Mouse (Mus musculus): ENCODE measurements around the gene Nemp1. TPM values are rescaled to one million over a fixed set of nuclear protein-coding genes. Genes with fewer than 3 reads are reported as not detected.
"Not testable (repeated sequence)": the region's sequence is repeated elsewhere in the genome, so short reads cannot be mapped to it uniquely, and the experiment has no call there.

The Nemp1 gene
- polyA plus RNA-seq, 2 experiments = 5.5 to 5.6 TPM

DNA sequence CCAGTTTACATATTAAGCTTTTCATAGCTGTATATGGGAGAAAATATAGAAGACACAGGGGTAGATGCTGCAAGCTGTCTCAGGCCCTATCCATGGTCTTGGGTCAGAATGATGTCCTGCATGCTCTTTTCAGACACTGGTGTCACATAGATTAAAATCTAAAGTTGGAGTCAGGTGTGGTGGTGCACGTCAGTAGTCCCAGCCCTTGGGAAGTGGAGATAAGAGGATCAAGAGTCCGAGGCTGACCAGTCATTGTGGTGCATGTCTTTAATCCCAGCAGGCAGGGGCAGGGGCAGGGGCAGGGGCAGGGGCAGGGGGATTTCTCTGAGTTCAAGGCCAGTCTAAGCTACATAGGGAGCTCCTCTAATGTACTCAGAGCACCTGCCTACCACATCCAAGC lies 20.9 kb upstream of the Nemp1 start:
- no peak for ATAC-seq (ENCODE audit: insufficient read depth)

DNA sequence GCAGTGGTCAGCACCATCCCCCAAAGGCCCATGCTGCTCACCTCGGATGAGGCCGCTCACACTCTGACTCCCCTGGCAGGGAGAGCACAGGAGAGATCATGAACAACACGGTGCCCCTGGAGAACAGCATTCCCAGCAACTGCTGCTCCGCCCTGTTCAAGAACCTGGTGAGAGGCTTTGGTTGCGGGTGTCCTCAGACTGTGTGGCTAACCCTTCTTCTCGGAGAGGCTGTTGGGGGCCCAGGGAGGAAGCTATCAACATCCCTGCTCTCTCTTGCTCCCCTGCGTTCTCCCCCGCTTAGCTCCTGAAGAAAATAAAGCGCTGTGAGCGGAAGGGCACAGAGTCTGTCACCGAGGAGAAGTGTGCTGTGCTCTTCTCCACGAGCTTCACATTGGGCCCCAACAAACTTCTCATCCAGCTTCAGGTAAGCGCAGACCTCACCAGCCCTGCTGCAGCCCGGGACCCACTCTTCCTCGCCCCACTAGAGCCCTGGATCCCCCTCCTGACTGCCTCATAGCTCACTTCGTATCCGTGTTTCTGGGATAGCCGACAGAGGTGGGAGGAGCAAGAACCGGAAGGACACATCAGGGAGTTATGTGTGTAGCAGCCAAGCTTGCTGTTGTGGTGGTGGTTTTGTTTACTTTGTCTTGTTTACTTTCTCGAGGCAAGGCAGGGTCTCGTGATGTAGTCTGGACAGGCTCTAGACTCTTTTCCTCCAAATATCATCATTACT lies 13.6 kb upstream of the Nemp1 start:
- no peaks in the 10 kb centered on the region for H3K9me3 ChIP-seq (ENCODE audit: control insufficient read depth, low read length)
- no peak overlapping the region for H3K4me2 ChIP-seq (ENCODE audit: low read depth)
- no peak overlapping the region for H3K27ac ChIP-seq
- H3K4me3 ChIP-seq (ENCODE audit: insufficient read depth in 1 of 2, low read depth in 2 of 2, low read length in 2 of 2) = no peak overlapping the region
- peaks cover 0 to 2% of the 10 kb centered on the region in 2 experiments; a peak in 1 of 4 replicates for H3K4me1 ChIP-seq (replicated peaks; ENCODE audit: control insufficient read depth in 2 of 2, insufficient read depth in 2 of 2, low read length in 1 of 2)
- no peak overlapping the region for H3K9ac ChIP-seq (replicated peaks)
- peaks cover 5% of the 10 kb centered on the region; the same call in 1 of the 2 replicates for H3K36me3 ChIP-seq (replicated peaks; ENCODE audit: control insufficient read depth, insufficient read depth, low read depth)
- TF ChIP-seq CTCF (IDR thresholded peaks at IDR 0.05; ENCODE audit: low read depth) = no peak
- no peak for TF ChIP-seq EP300 (IDR thresholded peaks at IDR 0.05; ENCODE audit: low read depth)
- 70% methylated on average over 21 of the region's 21 CpGs for WGBS (ENCODE audit: insufficient replicate concordance)
- DNase-seq (ENCODE audit: low read depth in 3 of 3, low spot score in 3 of 3) = no peak
- ATAC-seq (ENCODE audit: insufficient read depth) = no peak
- no peaks in the 10 kb centered on the region for H3K27me3 ChIP-seq (ENCODE audit: control insufficient read depth, insufficient read depth, low read length)

More for the DNA sequence above, 20.9 kb upstream of the Nemp1 start:
- no peaks in the 10 kb centered on the region for H3K9me3 ChIP-seq (ENCODE audit: control insufficient read depth, low read length)
- TF ChIP-seq EP300 (IDR thresholded peaks at IDR 0.05; ENCODE audit: low read depth) (no peak), CTCF (IDR thresholded peaks at IDR 0.05; ENCODE audit: low read depth) (no peak)
- H3K27ac ChIP-seq = no peak overlapping the region
- no peak overlapping the region for H3K9ac ChIP-seq (replicated peaks)
- no peak for DNase-seq (ENCODE audit: low read depth in 3 of 3, low spot score in 3 of 3)
- WGBS (ENCODE audit: insufficient replicate concordance) = 41% methylated on average over 2 of the region's 2 CpGs
- H3K36me3 ChIP-seq (replicated peaks; ENCODE audit: control insufficient read depth, insufficient read depth, low read depth) = peaks cover under 1% of the 10 kb centered on the region; the same call in 1 of the 2 replicates
- H3K4me3 ChIP-seq (ENCODE audit: insufficient read depth in 1 of 2, low read depth in 2 of 2, low read length in 2 of 2) = no peak overlapping the region
- no peaks in the 10 kb centered on the region for H3K27me3 ChIP-seq (ENCODE audit: control insufficient read depth, insufficient read depth, low read length)
- H3K4me1 ChIP-seq (replicated peaks; ENCODE audit: control insufficient read depth in 2 of 2, insufficient read depth in 2 of 2, low read length in 1 of 2) = peaks cover 10 to 13% of the 10 kb centered on the region in 2 experiments
- H3K4me2 ChIP-seq (ENCODE audit: low read depth) = no peak overlapping the region

DNA sequence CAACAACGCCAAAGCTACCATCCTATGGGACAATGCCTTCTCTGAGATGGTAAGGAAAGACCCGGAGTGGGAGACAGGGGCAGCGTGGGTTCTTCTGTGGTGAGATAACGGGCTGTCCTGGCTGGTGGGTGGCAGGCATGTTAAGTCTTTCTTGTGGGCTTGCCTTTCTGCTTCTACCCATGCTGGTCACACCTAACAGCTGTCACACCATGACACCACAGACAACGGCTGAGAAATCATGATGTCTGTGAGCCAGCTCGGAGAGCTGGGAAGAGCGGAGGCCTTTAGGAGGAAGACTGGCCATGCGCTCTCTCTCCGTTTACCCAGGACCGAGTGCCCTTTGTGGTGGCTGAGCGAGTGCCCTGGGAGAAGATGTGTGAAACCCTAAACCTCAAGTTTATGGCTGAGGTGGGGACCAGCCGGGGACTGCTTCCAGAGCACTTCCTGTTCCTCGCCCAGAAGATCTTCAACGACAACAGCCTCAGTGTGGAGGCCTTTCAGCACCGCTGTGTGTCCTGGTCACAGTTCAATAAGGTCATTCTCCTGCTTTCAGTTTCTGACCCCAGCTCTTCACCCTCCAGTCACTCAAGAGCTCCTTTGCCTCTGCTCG lies 11.6 kb upstream of the Nemp1 start:
- H3K4me1 ChIP-seq (replicated peaks; ENCODE audit: control insufficient read depth in 2 of 2, insufficient read depth in 2 of 2, low read length in 1 of 2) = peaks cover 0 to 2% of the 10 kb centered on the region in 2 experiments; a peak in 1 of 4 replicates
- no peak overlapping the region for H3K4me3 ChIP-seq (ENCODE audit: insufficient read depth in 1 of 2, low read depth in 2 of 2, low read length in 2 of 2)
- no peak for DNase-seq (ENCODE audit: low read depth in 3 of 3, low spot score in 3 of 3)
- WGBS (ENCODE audit: insufficient replicate concordance) = 56% methylated on average over 16 of the region's 16 CpGs
- no peaks in the 10 kb centered on the region for H3K9me3 ChIP-seq (ENCODE audit: control insufficient read depth, low read length)
- no peak overlapping the region for H3K4me2 ChIP-seq (ENCODE audit: low read depth)
- no peaks in the 10 kb centered on the region for H3K27me3 ChIP-seq (ENCODE audit: control insufficient read depth, insufficient read depth, low read length)
- H3K9ac ChIP-seq (replicated peaks) = no peak overlapping the region
- no peak for ATAC-seq (ENCODE audit: insufficient read depth)
- no peak overlapping the region for H3K27ac ChIP-seq
- TF ChIP-seq CTCF (IDR thresholded peaks at IDR 0.05; ENCODE audit: low read depth) (no peak), EP300 (IDR thresholded peaks at IDR 0.05; ENCODE audit: low read depth) (no peak)
- peaks cover 5% of the 10 kb centered on the region; the same call in 1 of the 2 replicates for H3K36me3 ChIP-seq (replicated peaks; ENCODE audit: control insufficient read depth, insufficient read depth, low read depth)

DNA sequence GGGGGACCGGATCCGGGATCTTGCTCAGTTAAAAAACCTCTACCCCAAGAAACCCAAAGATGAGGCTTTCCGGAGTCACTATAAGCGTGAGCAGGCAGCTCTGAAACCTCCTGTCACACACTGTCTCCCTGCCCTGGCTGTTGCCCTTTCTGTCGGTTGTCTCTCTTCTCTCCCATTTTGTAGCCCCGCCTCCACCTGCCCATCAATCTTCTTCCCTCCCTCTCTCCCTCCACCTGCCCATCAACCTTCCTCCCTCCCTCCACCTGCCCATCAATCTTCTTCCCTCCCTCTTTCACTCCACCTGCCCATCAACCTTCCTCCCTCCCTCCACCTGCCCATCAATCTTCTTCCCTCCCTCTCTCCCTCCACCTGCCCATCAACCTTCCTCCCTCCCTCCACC lies 9.1 kb upstream of the Nemp1 start:
- not testable (repeated sequence) for H3K36me3 ChIP-seq (replicated peaks; ENCODE audit: control insufficient read depth, insufficient read depth, low read depth); ATAC-seq (ENCODE audit: insufficient read depth); H3K27me3 ChIP-seq (ENCODE audit: control insufficient read depth, insufficient read depth, low read length); DNase-seq (ENCODE audit: low read depth in 3 of 3, low spot score in 3 of 3); H3K4me2 ChIP-seq (ENCODE audit: low read depth); H3K27ac ChIP-seq; H3K4me3 ChIP-seq (ENCODE audit: insufficient read depth in 1 of 2, low read depth in 2 of 2, low read length in 2 of 2); H3K9ac ChIP-seq (replicated peaks); H3K9me3 ChIP-seq (ENCODE audit: control insufficient read depth, low read length)
- H3K4me1 ChIP-seq (replicated peaks; ENCODE audit: control insufficient read depth in 2 of 2, insufficient read depth in 2 of 2, low read length in 1 of 2) = peaks cover 0 to 12% of the 10 kb centered on the region in 2 experiments; a peak in 2 of 4 replicates
- 81% methylated on average over 6 of the region's 6 CpGs for WGBS (ENCODE audit: insufficient replicate concordance)

DNA sequence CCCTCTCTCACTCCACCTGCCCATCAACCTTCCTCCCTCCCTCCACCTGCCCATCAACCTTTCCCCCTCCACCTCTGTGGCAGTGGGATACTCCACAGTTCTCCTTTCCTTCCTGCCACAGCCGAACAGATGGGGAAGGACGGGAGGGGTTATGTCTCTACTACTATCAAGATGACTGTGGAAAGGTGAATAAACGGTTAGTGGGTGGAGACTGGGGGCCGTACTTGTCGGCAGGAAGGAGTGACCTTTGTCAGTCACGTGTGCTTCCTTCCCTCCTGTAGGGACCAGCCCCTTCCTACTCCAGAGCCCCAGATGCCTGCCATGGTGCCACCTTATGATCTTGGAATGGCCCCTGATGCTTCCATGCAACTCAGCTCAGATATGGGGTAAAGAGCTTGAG lies 8.6 kb upstream of the Nemp1 start:
- Histone ChIP-seq H3K27me3 (ENCODE audit: control insufficient read depth, insufficient read depth, low read length) (no peaks in the 10 kb centered on the region; the same call in 1 of the 2 replicates), H3K9ac (replicated peaks) (no peak overlapping the region), H3K4me2 (ENCODE audit: low read depth) (no peak overlapping the region), H3K4me1 (replicated peaks; ENCODE audit: control insufficient read depth in 2 of 2, insufficient read depth in 2 of 2, low read length in 1 of 2) (peaks cover 0 to 13% of the 10 kb centered on the region in 2 experiments; a peak in 2 of 4 replicates), H3K9me3 (ENCODE audit: control insufficient read depth, low read length) (no peaks in the 10 kb centered on the region), H3K36me3 (replicated peaks; ENCODE audit: control insufficient read depth, insufficient read depth, low read depth) (peaks cover 2% of the 10 kb centered on the region; the same call in 1 of the 2 replicates), H3K4me3 (ENCODE audit: insufficient read depth in 1 of 2, low read depth in 2 of 2, low read length in 2 of 2) (no peak overlapping the region), H3K27ac (no peak overlapping the region)
- 18% methylated on average over 6 of the region's 6 CpGs for WGBS (ENCODE audit: insufficient replicate concordance)
- ATAC-seq (ENCODE audit: insufficient read depth) = no peak
- no peak for TF ChIP-seq CTCF (IDR thresholded peaks at IDR 0.05; ENCODE audit: low read depth)
- no peak for TF ChIP-seq EP300 (IDR thresholded peaks at IDR 0.05; ENCODE audit: low read depth)
- DNase-seq (ENCODE audit: low read depth in 3 of 3, low spot score in 3 of 3) = no peak

Measured in liver, embryonic 14.5 days (tissue).